Mouse (Mus musculus) testis, adult 2 months (tissue): ENCODE measurements at regions not wholly inside any gene's neighbourhood (a gene's known extent, or its start where the extent isn't known, plus 50 kb on each side); places are given as distances from the start of the nearest gene placed in this dataset.

Source experiments
- H3K27ac ChIP-seq: fragments of 200-500 bp; 2 replicates; pipeline ENCODE4 v1.5.1; 2012; ENCODE audit warnings: low read depth, low read length; ENCODE audit not compliant: control insufficient read depth, insufficient read depth
- H3K27me3 ChIP-seq: fragments of 200-500 bp; 2 replicates; pipeline ENCODE4 v1.6.1; 2012; ENCODE audit warnings: mild to moderate bottlenecking, low read length, moderate library complexity; ENCODE audit not compliant: control insufficient read depth, insufficient read depth
- H3K36me3 ChIP-seq: fragments of 200-500 bp; 2 replicates; pipeline ENCODE4 v1.6.1; 2012; ENCODE audit warnings: mild to moderate bottlenecking, low read length; ENCODE audit not compliant: control insufficient read depth, insufficient read depth
- H3K4me1 ChIP-seq: fragments of 200-500 bp; 2 replicates; pipeline ENCODE4 v1.6.1; 2012; ENCODE audit warnings: low read length; ENCODE audit not compliant: control insufficient read depth, insufficient read depth
- H3K4me3 ChIP-seq: fragments of 200-500 bp; 2 replicates; pipeline ENCODE4 v1.5.1; 2012; ENCODE audit warnings: low read depth, mild to moderate bottlenecking, low read length, moderate library complexity, mixed read lengths; ENCODE audit not compliant: control insufficient read depth
- CTCF ChIP-seq: fragments of 200-500 bp; IDR thresholded peaks from 2 replicates; pipeline ENCODE4 v1.5.1; 2012; ENCODE audit warnings: low read depth, mild to moderate bottlenecking, inconsistent platforms, low read length, moderate library complexity; ENCODE audit not compliant: control insufficient read depth, insufficient read depth, insufficient replicate concordance
- POLR2A ChIP-seq: fragments of 200-500 bp; IDR thresholded peaks from 2 replicates; pipeline ENCODE4 v1.6.1; 2012; ENCODE audit warnings: low read depth, mild to moderate bottlenecking, inconsistent platforms, low read length, moderate library complexity; ENCODE audit not compliant: control insufficient read depth

DNA sequence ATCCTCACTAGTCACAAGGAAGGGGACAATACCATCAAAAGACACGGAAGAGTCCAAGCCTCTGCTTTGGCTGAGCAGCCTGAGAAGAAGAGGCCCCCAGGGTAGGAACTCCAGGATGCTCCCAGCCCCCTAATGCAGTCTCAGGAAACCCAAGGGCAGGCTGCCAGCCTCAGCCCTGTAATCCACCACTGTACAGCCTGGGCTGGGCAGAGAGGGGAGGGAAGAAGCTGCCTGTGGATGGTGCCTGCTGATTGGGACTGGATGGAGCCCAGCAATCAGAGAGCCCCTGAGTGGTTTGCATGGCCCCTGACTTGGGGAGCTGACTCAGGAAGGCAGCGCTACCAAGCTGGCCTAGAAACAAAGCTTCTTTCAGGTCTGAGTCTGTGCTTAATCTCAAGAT, 627.1 kb downstream of the Sox6 start:
- Histone ChIP-seq H3K4me1 (no peaks in the 10 kb centered on the region), H3K27ac (no peak overlapping the region), H3K36me3 (no peaks in the 10 kb centered on the region), H3K4me3 (no peak overlapping the region), H3K27me3 (no peaks in the 10 kb centered on the region)
- TF ChIP-seq CTCF (no peak), POLR2A (no peak)

DNA sequence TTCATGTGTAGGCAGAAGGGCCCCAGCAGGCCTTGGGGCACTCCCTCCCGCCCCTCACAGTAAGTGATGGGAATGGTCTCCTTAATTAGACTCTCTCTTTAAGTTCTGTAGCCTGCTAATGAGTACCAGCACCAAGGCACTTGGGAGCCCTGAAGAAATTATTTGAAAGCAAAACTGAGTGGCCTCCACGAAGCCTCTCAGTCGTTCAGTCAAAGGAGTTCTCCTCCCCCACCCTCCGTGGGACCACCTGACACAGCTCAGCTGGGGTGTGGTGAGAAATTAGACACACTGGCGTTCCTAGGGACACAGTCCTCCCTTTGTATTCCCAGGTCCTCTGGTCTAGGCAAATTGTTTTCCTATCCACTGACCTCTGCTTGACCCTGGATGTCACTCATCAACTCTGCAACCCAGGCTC, 623.4 kb downstream of the Sox6 start:
- H3K27me3 ChIP-seq: no peaks in the 10 kb centered on the region
- no peaks in the 10 kb centered on the region for H3K4me1 ChIP-seq
- no peak overlapping the region for H3K4me3 ChIP-seq
- no peak overlapping the region for H3K27ac ChIP-seq
- TF ChIP-seq CTCF: no peak
- no peak for TF ChIP-seq POLR2A
- H3K36me3 ChIP-seq: no peaks in the 10 kb centered on the region
